Mouse (Mus musculus) layer of hippocampus, adult 2 months (tissue): ENCODE results near the gene Cyp4f15. TPM values are rescaled to one million over a fixed set of nuclear protein-coding genes. Genes with fewer than 3 reads are reported as not detected.
A peak's percentile ranks its signal among the peaks of the same experiment; 100 is the strongest.

Experiments used
- DNase-seq, 2 experiments: peaks; one replicate each; pipeline ENCODE4 v3.0.0; 2022; ENCODE audit warnings: low spot score in 2 of 2
- H3K27ac ChIP-seq: fragments of 200-600 bp; 2 replicates; pipeline ENCODE4 v1.8.1; 2022
- H3K4me3 ChIP-seq: fragments of 200-600 bp; 2 replicates; pipeline ENCODE4 v1.8.1; 2022; ENCODE audit warnings: mild to moderate bottlenecking
- CTCF ChIP-seq: fragments of 200-600 bp; conservative IDR thresholded peaks from 2 replicates; pipeline ENCODE4 v1.8.1; 2022; ENCODE audit warnings: antibody characterized with exemption, mild to moderate bottlenecking, moderate library complexity
- long read RNA-seq, 2 experiments: library from polyadenylated mRNA; stranded (forward); transcript quantifications; one replicate each; pipeline ENCODE4 v2.0.0; 2021; ENCODE audit warnings: borderline mapping rate in 2 of 2
- total RNA-seq, 2 experiments: library from RNA; stranded (reverse); gene quantifications; 2 replicates each; pipeline ENCODE4 v1.2.3; 2021

Cyp4f15 gene
- 10 to 100 TPM; 16.7 to 20.7 TPM for total RNA-seq
- long read RNA-seq, experiment 1, transcript Cyp4f15-201 (13 exons, 2,095 nt) = major isoform, 10 of 16 reads
- long read RNA-seq, experiment 1, partial matches to known transcripts = 3 of 16 reads
- long read RNA-seq, experiment 1, other reads (novel, unspliced or antisense) = 3 of 16 reads
- long read RNA-seq, experiment 2, transcript Cyp4f15-201 (13 exons, 2,095 nt) = major isoform, 13 of 29 reads
- long read RNA-seq, experiment 2, partial matches to known transcripts = 3 of 29 reads
- long read RNA-seq, experiment 2, other reads (novel, unspliced or antisense) = 13 of 29 reads

DNA sequence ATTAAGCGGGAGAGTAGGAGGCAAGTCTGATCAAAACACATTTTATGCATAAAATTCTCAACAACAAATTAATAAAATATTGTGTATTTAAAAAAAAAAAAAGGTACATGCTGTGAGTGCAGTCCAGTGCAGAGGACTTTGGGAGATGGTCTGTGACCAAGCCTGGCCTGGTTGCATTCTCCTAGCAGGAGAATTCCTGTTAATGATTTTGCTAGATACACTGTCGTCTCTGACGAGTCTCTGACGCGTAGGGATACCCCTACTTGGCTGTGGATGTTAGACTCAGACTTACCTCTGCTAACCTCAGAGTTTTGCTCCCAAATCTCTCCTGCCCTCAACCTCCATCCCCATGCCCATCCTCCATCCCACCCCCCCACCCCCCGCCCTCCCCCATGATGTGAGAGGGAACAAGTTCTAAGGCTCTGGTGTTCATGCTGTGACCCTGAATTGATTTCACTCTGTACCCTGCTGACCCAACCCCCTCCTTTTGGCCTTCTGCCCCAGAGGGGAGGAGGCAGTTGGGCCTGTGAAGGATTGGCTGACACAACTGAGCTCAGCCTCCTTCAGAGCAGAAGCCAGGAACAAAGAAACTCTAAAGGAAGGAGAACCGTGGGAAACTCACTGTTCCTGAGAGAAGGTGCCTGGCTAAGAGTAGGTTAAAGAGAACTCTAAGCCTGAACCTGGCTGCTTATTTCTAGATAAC lies at the start of gene Cyp4f15:
Cyp4f15 (plus strand) TSS at position 580 of the 703 bp plus-strand sequence.
- no peak for TF ChIP-seq CTCF
- H3K4me3 ChIP-seq = peak within 1 kb of the TSS; percentile 37; the same call in 1 of the 2 replicates
- H3K27ac ChIP-seq = peak within 1 kb of the TSS; percentile 72; the same call in 1 of the 2 replicates
- peak; percentile 57 to 66 for DNase-seq

DNA sequence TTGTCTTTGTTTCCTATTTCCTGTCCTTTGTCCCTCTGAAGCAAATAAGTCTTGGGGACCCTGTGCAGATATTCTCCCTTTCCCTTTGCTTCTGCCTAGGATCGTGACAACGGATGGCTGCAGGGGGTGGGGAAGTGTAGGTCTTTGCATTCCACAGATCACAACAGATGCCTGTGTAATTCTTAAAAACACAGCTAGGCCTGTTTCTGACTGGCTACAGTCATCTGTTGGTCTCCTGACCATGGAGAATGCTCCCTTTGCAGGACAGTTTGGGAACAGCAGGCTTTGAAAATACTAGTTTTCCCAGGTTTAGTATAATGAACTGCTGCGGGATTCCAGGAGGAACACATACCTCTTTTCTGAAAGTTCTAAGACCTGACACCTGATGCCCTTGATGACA lies 49.1 kb upstream of the Cyp4f15 start:
- no peak for TF ChIP-seq CTCF

GRCm38 (mm10) chr17:32637151-32637550 lies 48.3 kb upstream of the Cyp4f15 start:
- TF ChIP-seq CTCF = no peak

More for the DNA sequence above, 49.1 kb upstream of the Cyp4f15 start:
- Histone ChIP-seq H3K4me3 (no peak overlapping the region), H3K27ac (no peak overlapping the region)
- DNase-seq = no peak

GRCm38 (mm10) chr17:32646631-32647030 lies 38.8 kb upstream of the Cyp4f15 start:
- no peak overlapping the region for H3K27ac ChIP-seq
- DNase-seq = no peak
- H3K4me3 ChIP-seq = no peak overlapping the region
- TF ChIP-seq CTCF = no peak

More at GRCm38 (mm10) chr17:32637151-32637550, 48.3 kb upstream of the Cyp4f15 start:
- H3K4me3 ChIP-seq = no peak overlapping the region
- H3K27ac ChIP-seq = no peak overlapping the region
- DNase-seq = no peak

DNA sequence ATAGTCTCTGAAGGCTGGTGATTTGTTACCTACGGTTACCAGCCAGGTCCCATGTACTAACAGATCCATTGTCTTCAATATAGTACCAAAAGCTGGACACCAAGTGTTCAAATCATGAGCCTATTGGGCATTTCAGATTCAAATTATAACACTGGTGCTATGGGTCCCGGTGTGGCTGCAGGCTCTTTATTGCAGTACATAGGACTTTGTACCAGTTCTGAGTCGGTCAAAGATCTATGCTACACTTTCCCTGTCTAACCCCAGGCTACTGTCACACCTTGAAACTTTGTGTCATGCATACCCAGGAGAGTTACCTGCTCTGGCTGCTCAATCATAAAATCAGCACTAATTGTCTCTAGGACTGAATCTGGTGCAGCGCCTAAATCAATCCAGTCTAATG lies 31.6 kb upstream of the Cyp4f15 start:
- no peak for TF ChIP-seq CTCF
- DNase-seq = no peak

GRCm38 (mm10) chr17:32657041-32657440 lies 28.4 kb upstream of the Cyp4f15 start:
- DNase-seq = no peak
- H3K27ac ChIP-seq = no peak overlapping the region
- no peak overlapping the region for H3K4me3 ChIP-seq
- TF ChIP-seq CTCF = no peak

More for the DNA sequence above, 31.6 kb upstream of the Cyp4f15 start:
- Histone ChIP-seq H3K27ac (no peak overlapping the region), H3K4me3 (no peak overlapping the region)

- no peak for DNase-seq
- TF ChIP-seq CTCF = no peak
Observed at GRCm38 (mm10) chr17:32658246-32658645, 27.2 kb upstream of the Cyp4f15 start.

GRCm38 (mm10) chr17:32658712-32659111 lies 26.7 kb upstream of the Cyp4f15 start, which contains the start of gene Cyp4f40:
Gene Cyp4f40 (plus strand): TSS chr17:32658900.
- Histone ChIP-seq H3K4me3 (no peak within 1 kb of the TSS), H3K27ac (no peak within 1 kb of the TSS)
- no peak for TF ChIP-seq CTCF
- no peak for DNase-seq

More at GRCm38 (mm10) chr17:32658246-32658645, 27.2 kb upstream of the Cyp4f15 start:
- no peak overlapping the region for H3K4me3 ChIP-seq
- H3K27ac ChIP-seq = no peak overlapping the region

- no peak for DNase-seq
- no peak for TF ChIP-seq CTCF
Observed at GRCm38 (mm10) chr17:32673976-32674375, 11.5 kb upstream of the Cyp4f15 start.

DNA sequence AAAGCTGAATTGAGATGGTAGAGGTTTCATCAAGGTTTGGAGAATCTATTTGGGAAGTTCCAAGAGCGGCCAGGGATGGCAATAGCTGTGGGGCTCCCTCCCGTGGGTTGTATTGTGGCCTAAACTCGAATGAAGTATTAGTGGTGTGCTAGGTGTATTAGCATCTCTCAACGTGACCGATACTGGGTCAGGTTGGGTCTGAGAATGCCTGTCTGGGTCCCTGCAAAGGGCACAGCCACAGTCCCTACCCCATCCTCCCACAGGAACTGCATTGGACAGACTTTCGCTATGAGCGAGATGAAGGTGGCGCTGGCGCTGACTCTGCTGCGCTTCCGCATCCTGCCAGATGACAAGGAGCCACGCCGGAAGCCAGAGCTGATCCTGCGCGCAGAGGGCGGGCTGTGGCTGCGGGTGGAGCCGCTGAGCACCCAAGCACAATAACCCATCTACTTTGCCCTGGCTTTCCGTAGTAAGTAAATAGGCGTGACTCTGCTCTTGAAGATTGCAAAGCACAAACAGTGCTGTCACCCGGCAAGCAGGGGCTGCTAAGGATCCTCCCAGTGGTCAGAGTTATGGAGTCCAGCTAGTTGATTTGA lies 9.3 kb upstream of the Cyp4f15 start:
- no peak overlapping the region for H3K27ac ChIP-seq
- TF ChIP-seq CTCF = no peak
- no peak for DNase-seq
- H3K4me3 ChIP-seq = no peak overlapping the region

More at GRCm38 (mm10) chr17:32673976-32674375, 11.5 kb upstream of the Cyp4f15 start:
- H3K4me3 ChIP-seq = no peak overlapping the region
- H3K27ac ChIP-seq = no peak overlapping the region

GRCm38 (mm10) chr17:32680404-32680803 lies 5.0 kb upstream of the Cyp4f15 start:
- DNase-seq = peak in 1 of 2 experiments; percentile 30
- Histone ChIP-seq H3K27ac (no peak overlapping the region), H3K4me3 (no peak overlapping the region)
- peak; percentile 84 for TF ChIP-seq CTCF

GRCm38 (mm10) chr17:32686722-32687121 lies 1.3 kb downstream of the Cyp4f15 start:
- H3K27ac ChIP-seq = no peak overlapping the region
- no peak for DNase-seq
- TF ChIP-seq CTCF = no peak
- peak overlapping the region; percentile 37; the same call in 1 of the 2 replicates for H3K4me3 ChIP-seq

GRCm38 (mm10) chr17:32690959-32691358 lies 5.5 kb downstream of the Cyp4f15 start:
- H3K4me3 ChIP-seq = no peak overlapping the region
- DNase-seq = no peak
- H3K27ac ChIP-seq = no peak overlapping the region
- no peak for TF ChIP-seq CTCF
